Mouse (Mus musculus): ENCODE results near the gene Ano2.

DNA sequence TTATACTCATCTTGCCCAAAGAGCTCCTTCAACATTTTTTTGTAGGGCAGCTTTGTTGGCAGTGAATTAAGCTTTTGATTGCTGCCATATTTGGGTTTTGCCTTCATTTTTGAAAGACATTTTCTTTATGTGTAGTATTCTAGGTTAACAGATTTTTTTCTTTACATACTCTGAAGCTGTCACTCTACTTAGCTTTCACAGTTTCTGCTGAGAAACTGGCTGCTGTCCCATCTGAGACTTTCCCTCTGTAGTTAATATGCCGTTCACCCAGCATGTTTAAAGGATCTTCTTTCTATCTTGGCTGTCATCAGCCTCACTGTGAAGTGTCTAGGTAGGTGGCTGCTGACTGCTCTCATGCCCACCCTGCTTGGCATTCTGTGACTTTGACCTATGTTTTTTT is 168.1 kb downstream of the Ano2 start:
- no peak for TF ChIP-seq CTCF (IDR thresholded peaks at IDR 0.05; ENCODE audit: low read depth, low read length)
- no peak for TF ChIP-seq POLR2A (IDR thresholded peaks at IDR 0.05; ENCODE audit: insufficient read depth, low read length)
- no peak for TF ChIP-seq EP300 (IDR thresholded peaks at IDR 0.05; ENCODE audit: insufficient read depth, low read depth, low read length)

All from ES-Bruce4 (cell line).